Mouse (Mus musculus) hematopoietic multipotent progenitor cell, adult 10-12 weeks (in vitro differentiated cells): ENCODE data around the gene Gm14408. TPM values are rescaled to one million over a fixed set of nuclear protein-coding genes. Genes with fewer than 3 reads are reported as not detected.

Experiments
- polyA plus RNA-seq: library from polyadenylated mRNA; stranded (reverse); fragments of >175 nt; gene quantifications from 2 replicates; pipeline ENCODE4 v1.2.3, GENCODE M21; 2012; ENCODE audit warnings: low replicate concordance

Gm14408 gene
- not detected in 2 replicates for polyA plus RNA-seq

DNA sequence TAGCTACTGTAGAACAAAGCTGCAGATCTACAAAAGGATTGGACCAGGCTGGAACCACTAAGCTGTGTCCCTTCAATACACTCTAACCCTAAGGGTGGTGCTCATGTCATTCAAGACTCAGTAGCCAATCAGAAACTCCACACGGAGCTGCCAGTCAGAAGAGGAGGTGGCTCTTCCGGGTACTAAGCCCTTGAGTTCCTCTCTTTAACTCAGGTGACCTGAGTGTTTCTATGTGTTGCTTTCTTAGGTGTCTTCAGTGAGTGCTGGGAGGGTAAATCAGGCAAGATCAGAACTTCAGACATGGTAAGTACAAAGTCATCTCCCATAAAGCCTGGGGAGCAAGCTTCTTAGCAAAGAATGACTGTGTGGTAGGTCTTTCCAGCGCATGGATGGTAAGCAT, at the start of gene Gm14408:
Gene Gm14408, plus strand, starts transcription at position 301 of the 400 bp plus-strand sequence.

DNA sequence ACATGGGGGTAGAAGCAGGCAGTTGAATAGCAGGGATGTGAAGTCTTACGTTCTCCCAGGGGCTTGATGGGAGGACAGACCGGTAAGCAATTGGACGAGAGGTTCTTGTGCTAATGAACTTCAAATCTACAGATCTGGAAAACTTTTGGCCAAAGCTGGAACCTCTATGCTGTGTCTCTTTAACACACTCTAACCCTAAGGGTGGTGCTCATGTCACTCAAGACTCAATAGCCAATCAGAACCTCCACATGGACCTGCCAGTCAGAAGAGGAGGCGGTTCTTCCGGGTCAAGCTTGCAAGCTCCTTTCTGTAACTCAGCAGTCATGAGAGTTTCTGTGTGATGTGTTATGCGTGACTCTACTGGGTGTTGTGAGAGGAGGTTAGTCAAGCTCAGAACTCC, 32.6 kb upstream of the Gm14408 start, which contains the start of gene Gm14295:
Gene Gm14295, plus strand, starts transcription at position 301 of the 400 bp plus-strand sequence.

Other genes with a start within 250 kb of the Gm14408 start
- not detected in 2 replicates for gene Gm14308, start 194.8 kb upstream of the Gm14408 start, polyA plus RNA-seq
- not detected in 2 replicates for gene Zfp973, start 160.6 kb upstream of the Gm14408 start, polyA plus RNA-seq
- 0.31 and 0.63 TPM in 2 replicates for gene Gm14305, start 122.8 kb upstream of the Gm14408 start, polyA plus RNA-seq
- 0.15 TPM in 1 of 2 replicates, not detected in the other for gene Gm14295, start 32.5 kb upstream of the Gm14408 start, polyA plus RNA-seq
- 0.15 and 0.22 TPM in 2 replicates for gene Gm14296, start 96.7 kb downstream of the Gm14408 start, polyA plus RNA-seq
- not detected in 2 replicates for gene Gm14419, start 169.8 kb downstream of the Gm14408 start, polyA plus RNA-seq
- not detected in 2 replicates for gene Gm14401, start 243.2 kb downstream of the Gm14408 start, polyA plus RNA-seq